In genomic region chr13:52275675-52276074, GRCm38 (mm10) we compare ENCODE assay signal across 8 mouse cellular contexts.
A peak's percentile ranks its signal among the peaks of the same experiment; 100 is the strongest.
DNase-seq lines count a peak whose midpoint lies in the region; ATAC-seq and TF ChIP-seq lines count a peak whose summit lies in the region.

No protein-coding gene starts in this region.

- H3K79me2 ChIP-seq in liver, adult 2 months (ENCODE audit: control insufficient read depth, insufficient read depth, low read length): no peaks in the 10 kb centered on the region

- no peaks in the 10 kb centered on the region for H3K27me3 ChIP-seq in liver, embryonic 11.5 days (replicated peaks; ENCODE audit: control insufficient read depth, insufficient read depth, low read length)
- peaks cover 9% of the 10 kb centered on the region; the same call in 1 of the 2 replicates for H3K27me3 ChIP-seq in forebrain, embryonic 13.5 days
- no peaks in the 10 kb centered on the region for H3K27me3 ChIP-seq in hindbrain, postnatal 0 days (ENCODE audit: insufficient read depth, low read length)
- no peaks in the 10 kb centered on the region for H3K27me3 ChIP-seq in liver, adult 2 months (ENCODE audit: control insufficient read depth, insufficient read depth, low read length)

- peak; percentile 84 for TF ChIP-seq CTCF in hindbrain, postnatal 0 days (IDR thresholded peaks at IDR 0.05; ENCODE audit: low read depth)
- TF ChIP-seq CTCF in liver, adult 2 months (IDR thresholded peaks at IDR 0.05; ENCODE audit: low read depth, low read length): peak; percentile 39; the same call in 1 of the 2 replicates

- H3K4me1 ChIP-seq in liver, embryonic 11.5 days (replicated peaks; ENCODE audit: control insufficient read depth, insufficient read depth, low read length): no peaks in the 10 kb centered on the region
- no peaks in the 10 kb centered on the region for H3K4me1 ChIP-seq in forebrain, embryonic 13.5 days
- no peaks in the 10 kb centered on the region for H3K4me1 ChIP-seq in hindbrain, postnatal 0 days (ENCODE audit: insufficient read depth, low read length)
- no peaks in the 10 kb centered on the region for H3K4me1 ChIP-seq in liver, adult 2 months (ENCODE audit: control insufficient read depth, insufficient read depth, low read length)

- ATAC-seq in liver, embryonic 11.5 days (replicated peaks; ENCODE audit: low FRiP score): no peak; the same call in 1 of the 2 replicates
- ATAC-seq in forebrain, embryonic 13.5 days: peak; percentile 67
- peak; percentile 88 for ATAC-seq in hindbrain, postnatal 0 days

- WGBS in liver, embryonic 11.5 days: 6% methylated on average over 8 of the region's 8 CpGs
- 11% methylated on average over 8 of the region's 8 CpGs for WGBS in forebrain, embryonic 13.5 days
- WGBS in hindbrain, postnatal 0 days: 2% methylated on average over 8 of the region's 8 CpGs
- WGBS in liver, adult 2 months: 8% methylated on average over 8 of the region's 8 CpGs

- no peaks in the 10 kb centered on the region for H3K36me3 ChIP-seq in liver, embryonic 11.5 days (ENCODE audit: control insufficient read depth, insufficient read depth, low read length)
- no peaks in the 10 kb centered on the region for H3K36me3 ChIP-seq in forebrain, embryonic 13.5 days (ENCODE audit: poor library complexity, severe bottlenecking)
- no peaks in the 10 kb centered on the region for H3K36me3 ChIP-seq in hindbrain, postnatal 0 days (ENCODE audit: insufficient read depth, low read length)
- H3K36me3 ChIP-seq in liver, adult 2 months (ENCODE audit: control insufficient read depth, insufficient read depth, low read length): no peaks in the 10 kb centered on the region

- no peak overlapping the region for H3K27ac ChIP-seq in liver, embryonic 11.5 days (ENCODE audit: low read depth, low read length)
- no peak overlapping the region for H3K27ac ChIP-seq in forebrain, embryonic 13.5 days
- H3K27ac ChIP-seq in hindbrain, postnatal 0 days: no peak overlapping the region
- H3K27ac ChIP-seq in liver, adult 2 months (replicated peaks; ENCODE audit: insufficient read depth, low read depth, low read length): no peak overlapping the region

- no peak overlapping the region for H3K9ac ChIP-seq in liver, embryonic 11.5 days (ENCODE audit: low read depth, low read length)
- no peak overlapping the region for H3K9ac ChIP-seq in forebrain, embryonic 13.5 days
- no peak overlapping the region for H3K9ac ChIP-seq in hindbrain, postnatal 0 days (replicated peaks; ENCODE audit: low read length)
- no peak overlapping the region for H3K9ac ChIP-seq in liver, adult 2 months (ENCODE audit: low read depth, low read length)

- peak; percentile 30 for DNase-seq in liver
- no peak for DNase-seq in liver, embryonic 11.5 days (ENCODE audit: low spot score)
- peak; percentile 7 for DNase-seq in c-Kit-positive CD71-positive TER-119-positive erythroid progenitor cells, embryonic 14.5 days (ENCODE audit: low spot score)
- peak; percentile 84 for DNase-seq in hindbrain, postnatal 0 days (ENCODE audit: low spot score)
- peak; percentile 20 for DNase-seq in liver, adult 2 months (ENCODE audit: extremely low read depth, low read depth, low spot score)
- peak; percentile 19 to 66 for DNase-seq in natural killer cell, adult 2 months (ENCODE audit: low spot score in 2 of 2)
- peak; percentile 14 to 38 for DNase-seq in thymus, adult 18-20 months

- TF ChIP-seq POLR2A in liver, adult 2 months (IDR thresholded peaks at IDR 0.05; ENCODE audit: extremely low read depth, insufficient read depth, low read length): no peak

- H3K4me2 ChIP-seq in liver, embryonic 11.5 days: no peak overlapping the region; the same call in 1 of the 2 replicates
- peak overlapping the region; percentile 38 for H3K4me2 ChIP-seq in forebrain, embryonic 13.5 days
- peak overlapping the region; percentile 34; the same call in 1 of the 2 replicates for H3K4me2 ChIP-seq in hindbrain, postnatal 0 days (ENCODE audit: low read depth, low read length)

- no peak overlapping the region for H3K4me3 ChIP-seq in liver, embryonic 11.5 days (ENCODE audit: low read depth, low read length)
- no peak overlapping the region for H3K4me3 ChIP-seq in forebrain, embryonic 13.5 days
- H3K4me3 ChIP-seq in hindbrain, postnatal 0 days (ENCODE audit: low read length): no peak overlapping the region
- no peak overlapping the region for H3K4me3 ChIP-seq in liver, adult 2 months (ENCODE audit: insufficient read depth, low read depth, low read length)

- H3K9me3 ChIP-seq in liver, embryonic 11.5 days (ENCODE audit: control insufficient read depth, low read length): no peaks in the 10 kb centered on the region
- no peaks in the 10 kb centered on the region for H3K9me3 ChIP-seq in forebrain, embryonic 13.5 days (replicated peaks)
- H3K9me3 ChIP-seq in hindbrain, postnatal 0 days (ENCODE audit: low read length): no peaks in the 10 kb centered on the region
